Mouse (Mus musculus): ENCODE data around the gene Tpra1.

DNA sequence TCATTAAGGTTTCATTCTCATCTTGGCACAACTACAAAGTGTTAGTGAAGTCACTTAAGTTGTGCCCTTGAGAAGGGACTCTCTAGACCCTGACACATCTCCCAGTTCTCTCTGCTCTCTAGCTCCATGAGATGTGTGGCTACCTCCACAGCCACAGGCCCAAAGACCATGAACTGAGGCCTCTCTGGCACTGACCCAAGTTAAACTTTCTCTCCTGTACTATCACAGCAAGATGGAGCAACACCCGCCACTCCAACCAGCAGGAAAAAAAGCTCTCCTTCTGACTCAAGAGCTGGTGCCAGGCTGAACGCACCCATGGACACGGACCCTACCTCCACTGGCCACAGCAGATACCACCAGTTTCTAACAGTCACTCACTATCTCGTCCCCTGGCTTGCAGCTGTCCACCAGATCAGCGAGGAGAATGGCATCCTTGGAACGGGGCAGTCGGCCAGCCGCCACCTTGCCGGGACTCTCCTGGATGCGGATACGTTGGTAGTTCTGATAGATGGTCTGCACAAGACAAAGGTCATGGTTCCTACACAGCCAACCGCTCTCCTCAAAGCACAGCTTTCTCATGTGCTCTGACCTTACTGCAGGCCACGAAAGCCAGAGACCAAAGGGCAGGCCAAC lies 12.5 kb upstream of the Tpra1 start:
- TF ChIP-seq CTCF (IDR thresholded peaks at IDR 0.05; ENCODE audit: low read depth) (no peak), EP300 (IDR thresholded peaks at IDR 0.05; ENCODE audit: low read depth) (no peak)
